Mouse (Mus musculus) B cell, adult 67 days (primary cell): ENCODE measurements around the gene Il15. TPM values are rescaled to one million over a fixed set of nuclear protein-coding genes. Genes with fewer than 3 reads are reported as not detected.

Experiments used
- total RNA-seq, 2 experiments: library from RNA; stranded (reverse); gene quantifications; 4 replicates each; pipeline ENCODE4 v1.2.4; 2023

Il15 gene
- 1 to 10 TPM; 1.5 to 2.2 TPM for total RNA-seq

GRCm38 (mm10) chr8:82402686-82403330 lies at the start of gene Il15:
Gene Il15, minus strand, starts transcription at chr8:82403222.

